Mouse (Mus musculus) NIH3T3 (cell line): ENCODE data around the gene Pmp22.

Experiments
- DNase-seq: peaks from one replicate; pipeline ENCODE4 v3.0.0-alpha.2; 2012; ENCODE audit warnings: low read depth

The Pmp22 gene

GRCm38 (mm10) chr11:63163550-63163949 lies 34.8 kb downstream of the Pmp22 start:
- no peak for DNase-seq

- no peak for DNase-seq
Observed at GRCm38 (mm10) chr11:63163986-63164682, 35.4 kb downstream of the Pmp22 start.

GRCm38 (mm10) chr11:63164756-63165484 lies 36.1 kb downstream of the Pmp22 start:
- DNase-seq, result peak; percentile 47

GRCm38 (mm10) chr11:63167826-63168225 lies 39.0 kb downstream of the Pmp22 start:
- no peak for DNase-seq

GRCm38 (mm10) chr11:63168551-63169258 lies 39.9 kb downstream of the Pmp22 start:
- DNase-seq, result peak; percentile 44

GRCm38 (mm10) chr11:63171977-63172376 lies 43.2 kb downstream of the Pmp22 start:
- peak; percentile 54 for DNase-seq

GRCm38 (mm10) chr11:63173604-63174003 lies 44.8 kb downstream of the Pmp22 start:
- DNase-seq, result peak; percentile 89

GRCm38 (mm10) chr11:63175302-63175701 lies 46.5 kb downstream of the Pmp22 start:
- DNase-seq, result peak; percentile 46

- DNase-seq, result no peak
Observed at GRCm38 (mm10) chr11:63176416-63176815, 47.6 kb downstream of the Pmp22 start.

GRCm38 (mm10) chr11:63180262-63181101 lies 51.7 kb downstream of the Pmp22 start:
- DNase-seq, result no peak

GRCm38 (mm10) chr11:63188803-63189202 lies 60.0 kb downstream of the Pmp22 start:
- DNase-seq, result no peak

GRCm38 (mm10) chr11:63198070-63198469 lies 69.3 kb downstream of the Pmp22 start:
- no peak for DNase-seq

- DNase-seq, result no peak
Observed at GRCm38 (mm10) chr11:63201989-63202535, 73.3 kb downstream of the Pmp22 start.
